Mouse (Mus musculus) v-Abl transformed pro-B cells (cell line): ENCODE measurements around the gene Col4a1.

Source experiments
- in situ Hi-C, 2 experiments: fragments of 400-800 bp; cut with MboI; formaldehyde crosslinking; loops; one replicate each; pipeline ENCODE4 v1.15.1; 2025; ENCODE audit not compliant: unreplicated experiment in 2 of 2

Gene Col4a1

DNA sequence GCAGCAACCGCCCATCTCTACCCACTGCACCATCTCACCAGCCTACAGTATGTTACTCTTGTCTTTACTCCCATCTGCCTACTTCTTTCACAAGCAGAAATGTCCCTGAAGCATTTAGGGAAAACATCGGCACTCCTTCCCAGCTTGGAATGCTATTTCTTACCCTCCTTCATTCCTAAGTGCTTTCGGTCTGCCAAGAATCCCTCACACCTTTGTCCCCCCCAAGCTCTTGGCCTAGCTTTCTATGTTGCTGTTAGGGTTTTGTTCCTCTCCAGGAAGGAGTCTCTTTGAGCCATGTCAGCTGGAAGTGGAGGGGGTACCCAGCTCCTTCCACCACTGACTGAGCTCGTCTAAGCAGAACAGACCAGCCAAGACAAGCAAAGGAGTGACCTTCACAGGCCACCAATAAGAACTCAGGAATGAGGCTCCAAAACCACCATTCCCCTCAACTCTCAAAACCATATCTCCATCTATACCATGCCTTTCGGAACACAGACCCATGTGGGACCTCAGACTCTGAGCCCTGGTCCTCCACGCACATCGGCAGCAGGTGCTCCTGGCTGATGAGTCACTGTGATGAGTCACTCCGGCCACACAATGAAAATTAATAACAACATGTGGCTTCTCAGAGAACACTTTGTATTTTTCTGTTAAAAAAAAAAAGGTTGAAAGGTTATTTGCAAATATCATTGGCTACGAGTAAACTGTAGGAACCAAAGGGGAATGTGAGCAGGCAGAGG is 156.9 kb downstream of the Col4a1 start:
- in situ Hi-C loops: no loop called here

DNA sequence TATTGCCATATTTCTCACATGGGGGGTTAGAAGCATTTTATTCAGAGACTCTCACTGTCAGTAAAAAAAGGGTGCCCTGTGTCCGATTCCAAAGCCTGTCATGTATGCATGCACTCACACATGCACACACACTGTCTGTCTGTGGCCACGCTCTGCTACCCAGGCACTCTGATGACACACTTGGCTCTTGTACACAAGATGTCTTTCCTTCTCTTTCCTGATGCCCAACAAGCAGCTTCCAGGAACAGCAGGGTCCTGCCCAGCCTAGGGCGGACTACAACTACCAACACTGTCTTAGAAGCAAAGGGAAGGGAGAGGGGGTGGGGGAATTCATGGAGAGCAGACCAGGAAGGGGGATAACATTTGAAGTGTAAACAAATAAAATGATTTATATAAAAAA is 162.4 kb downstream of the Col4a1 start:
- in situ Hi-C loops: no loop called here

DNA sequence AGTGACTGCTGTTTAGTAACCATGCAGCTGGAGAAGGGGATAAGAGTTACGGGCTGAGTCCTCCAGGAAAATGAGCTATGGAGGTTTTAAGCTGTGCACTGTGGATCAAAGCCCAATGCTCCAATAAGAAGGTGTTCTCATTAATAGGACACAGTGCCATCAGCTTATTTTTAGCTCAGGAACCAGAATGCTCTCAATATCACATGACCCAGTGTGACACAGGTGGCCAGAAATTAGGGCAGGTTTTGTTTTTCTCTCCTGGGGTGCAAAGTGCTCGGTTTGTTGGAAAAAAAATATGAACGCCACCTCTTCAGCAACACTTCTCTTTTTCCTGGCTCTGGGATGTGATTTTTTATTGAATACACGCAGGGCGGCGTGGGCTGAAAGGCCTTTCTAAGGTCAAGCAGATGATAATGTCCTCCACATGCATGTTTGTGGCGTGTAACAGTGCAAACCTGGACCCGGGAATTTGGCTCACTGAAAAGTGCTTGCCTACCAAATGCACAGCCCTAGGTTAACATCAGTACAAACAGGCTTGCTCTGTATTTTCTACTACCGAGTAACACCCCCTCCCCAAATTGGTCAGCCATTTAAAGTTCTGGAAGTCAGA is 163.3 kb downstream of the Col4a1 start:
- in situ Hi-C loops: no loop called here

DNA sequence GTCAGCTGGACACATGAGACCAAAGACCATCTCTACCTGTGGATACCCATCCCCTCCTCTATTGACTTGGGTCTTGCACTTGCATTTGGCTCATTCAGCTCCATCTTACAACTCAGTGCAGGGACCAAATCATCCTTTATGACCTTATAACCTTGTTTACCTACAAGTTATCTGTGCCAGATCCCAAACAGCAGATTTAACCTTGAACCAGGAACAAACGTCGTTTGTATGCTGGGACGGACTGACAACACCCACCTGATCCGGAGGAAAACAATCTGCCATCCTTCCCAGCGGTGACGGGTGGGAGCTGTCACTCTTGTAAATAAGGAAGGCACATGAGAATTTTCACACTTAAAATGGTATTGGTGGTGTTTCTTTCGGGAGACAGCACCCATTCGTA is 163.8 kb downstream of the Col4a1 start:
- in situ Hi-C loops: no loop called here
